Mouse (Mus musculus) MEL (cell line): ENCODE measurements around the gene Dap. TPM values are rescaled to one million over a fixed set of nuclear protein-coding genes. Genes with fewer than 3 reads are reported as not detected.

ENCODE experiments used
- DNase-seq: peaks from one replicate; pipeline ENCODE4 v3.0.0; 2011; ENCODE audit warnings: low read depth, low spot score
- H3K27ac ChIP-seq: 2 replicates; pipeline ENCODE4 v1.5.1; 2012; ENCODE audit warnings: low read depth, mild to moderate bottlenecking, control low read depth, low read length, moderate library complexity; ENCODE audit not compliant: control insufficient read depth
- H3K27me3 ChIP-seq, 2 experiments: fragments of 150-350 bp in 1 of 2; sonication (generic) in 1 of 2; 2 replicates each; pipeline ENCODE4 v1.6.1; 2012; ENCODE audit warnings: low read length in 2 of 2, mild to moderate bottlenecking in 2 of 2, improper control_type of control experiment in 1 of 2, moderate library complexity in 1 of 2; ENCODE audit not compliant: insufficient read depth in 2 of 2, control insufficient read depth in 1 of 2
- H3K36me3 ChIP-seq, 2 experiments: 2 replicates each; pipeline ENCODE4 v1.6.1; 2012 to 2014; ENCODE audit warnings: low read length in 2 of 2, improper control_type of control experiment in 1 of 2, inconsistent platforms in 1 of 2, mild to moderate bottlenecking in 1 of 2; ENCODE audit not compliant: insufficient read depth in 2 of 2, control insufficient read depth in 1 of 2
- H3K4me1 ChIP-seq, 2 experiments: fragments of 150-350 bp in 1 of 2; sonication (generic) in 1 of 2; 2 replicates each; pipeline ENCODE4 v1.6.1; 2012; ENCODE audit warnings: low read length in 2 of 2, improper control_type of control experiment in 1 of 2, mild to moderate bottlenecking in 1 of 2; ENCODE audit not compliant: insufficient read depth in 2 of 2, control insufficient read depth in 1 of 2
- H3K4me3 ChIP-seq, 2 experiments: fragments of 150-350 bp in 1 of 2; sonication (generic) in 1 of 2; 2 replicates each; pipeline ENCODE4 v1.5.1; 2012; ENCODE audit warnings: low read depth in 2 of 2, low read length in 2 of 2, mild to moderate bottlenecking in 2 of 2, moderate library complexity in 2 of 2, control low read depth in 1 of 2, improper control_type of control experiment in 1 of 2; ENCODE audit not compliant: control insufficient read depth in 1 of 2, insufficient read depth in 1 of 2
- H3K79me2 ChIP-seq: 2 replicates; pipeline ENCODE4 v1.6.1; 2012; ENCODE audit warnings: mild to moderate bottlenecking, low read length, moderate library complexity; ENCODE audit not compliant: control insufficient read depth, poor library complexity, insufficient read depth
- H3K9ac ChIP-seq: 2 replicates; pipeline ENCODE4 v1.6.1; 2012; ENCODE audit warnings: low read depth, mild to moderate bottlenecking, control low read depth, low read length, moderate library complexity; ENCODE audit not compliant: control insufficient read depth, poor library complexity, severe bottlenecking
- H3K9me3 ChIP-seq: fragments of 150-350 bp; sonication (generic); replicated peaks from 2 replicates; pipeline ENCODE4 v1.6.1; 2012; ENCODE audit warnings: mild to moderate bottlenecking, low read length, improper control_type of control experiment, moderate library complexity; ENCODE audit not compliant: insufficient read depth
- BHLHE40 ChIP-seq: IDR thresholded peaks from 2 replicates; pipeline ENCODE4 v1.6.1; 2012; ENCODE audit warnings: low read depth, mild to moderate bottlenecking, inconsistent platforms, low read length, improper control_type of control experiment, borderline replicate concordance
- CHD2 ChIP-seq: IDR thresholded peaks from 2 replicates; pipeline ENCODE4 v1.6.1; 2011; ENCODE audit warnings: low read length, improper control_type of control experiment
- CTCF ChIP-seq, 3 experiments: IDR thresholded peaks in 2 of 3; conservative IDR thresholded peaks in 1 of 3; 2 replicates each; pipeline ENCODE4 v1.5.1; 2011 to 2012; ENCODE audit warnings: low read length in 3 of 3, low read depth in 2 of 3, mild to moderate bottlenecking in 2 of 3, improper control_type of control experiment in 1 of 3, inconsistent platforms in 1 of 3, mixed read lengths in 1 of 3, moderate library complexity in 1 of 3; ENCODE audit not compliant: control insufficient read depth in 1 of 3, insufficient read depth in 1 of 3, poor library complexity in 1 of 3, severe bottlenecking in 1 of 3
- E2F4 ChIP-seq: IDR thresholded peaks from 2 replicates; pipeline ENCODE4 v1.6.1; 2011; ENCODE audit warnings: low read depth, low read length, improper control_type of control experiment, borderline replicate concordance
- EP300 ChIP-seq, 2 experiments: IDR thresholded peaks; 2 replicates each; pipeline ENCODE4 v1.6.1; 2011; ENCODE audit warnings: improper control_type of control experiment in 2 of 2, low read length in 2 of 2, low read depth in 1 of 2, mild to moderate bottlenecking in 1 of 2
- GABPA ChIP-seq: IDR thresholded peaks from 2 replicates; pipeline ENCODE4 v1.6.1; 2012; ENCODE audit warnings: low read depth, mild to moderate bottlenecking, inconsistent platforms, low read length, improper control_type of control experiment, moderate library complexity
- GATA1 ChIP-seq: IDR thresholded peaks from 2 replicates; pipeline ENCODE4 v1.6.1; 2011; ENCODE audit warnings: low read depth, low read length, improper control_type of control experiment
- KAT2A ChIP-seq: conservative IDR thresholded peaks from 2 replicates; pipeline ENCODE4 v1.6.1; 2012; ENCODE audit warnings: low read depth, low read length, improper control_type of control experiment, inconsistent platforms
- MAFK ChIP-seq: IDR thresholded peaks from 2 replicates; pipeline ENCODE4 v1.6.1; 2011; ENCODE audit warnings: low read depth, mild to moderate bottlenecking, low read length, improper control_type of control experiment, borderline replicate concordance
- MXI1 ChIP-seq: IDR thresholded peaks from 2 replicates; pipeline ENCODE4 v1.6.1; 2011; ENCODE audit warnings: mild to moderate bottlenecking, low read depth, low read length, improper control_type of control experiment
- NELFE ChIP-seq: IDR thresholded peaks from 2 replicates; pipeline ENCODE4 v1.6.1; 2011; ENCODE audit warnings: low read depth, low read length, improper control_type of control experiment
- NRF1 ChIP-seq: IDR thresholded peaks from 2 replicates; pipeline ENCODE4 v1.6.1; 2014; ENCODE audit warnings: low read depth, mild to moderate bottlenecking, inconsistent platforms, low read length, improper control_type of control experiment, moderate library complexity; ENCODE audit not compliant: poor library complexity, insufficient read depth, severe bottlenecking
- POLR2AphosphoS2 ChIP-seq: IDR thresholded peaks from 2 replicates; pipeline ENCODE4 v1.6.1; 2011; ENCODE audit warnings: low read length, improper control_type of control experiment
- POLR2AphosphoS5 ChIP-seq: IDR thresholded peaks from 2 replicates; pipeline ENCODE4 v1.6.1; 2012; ENCODE audit warnings: low read depth, borderline replicate concordance, mild to moderate bottlenecking, inconsistent platforms, low read length, moderate library complexity, mixed read lengths
- RCOR1 ChIP-seq: IDR thresholded peaks from 2 replicates; pipeline ENCODE4 v1.6.1; 2012; ENCODE audit warnings: low read depth, mild to moderate bottlenecking, inconsistent platforms, low read length, improper control_type of control experiment
- TAL1 ChIP-seq: IDR thresholded peaks from 2 replicates; pipeline ENCODE4 v1.6.1; 2012; ENCODE audit warnings: mild to moderate bottlenecking, inconsistent platforms, low read length, moderate library complexity, mixed read lengths
- TCF12 ChIP-seq: IDR thresholded peaks from 2 replicates; pipeline ENCODE4 v1.6.1; 2014; ENCODE audit warnings: low read depth, mild to moderate bottlenecking, inconsistent platforms, low read length, improper control_type of control experiment, moderate library complexity
- UBTF ChIP-seq: IDR thresholded peaks from 2 replicates; pipeline ENCODE4 v1.6.1; 2012; ENCODE audit warnings: low read depth, mild to moderate bottlenecking, inconsistent platforms, low read length, improper control_type of control experiment, moderate library complexity, borderline replicate concordance; ENCODE audit not compliant: insufficient read depth
- USF1 ChIP-seq: IDR thresholded peaks from 2 replicates; pipeline ENCODE4 v1.6.1; 2014; ENCODE audit warnings: low read depth, mild to moderate bottlenecking, inconsistent platforms, low read length, improper control_type of control experiment, moderate library complexity
- ZMIZ1 ChIP-seq: IDR thresholded peaks from 2 replicates; pipeline ENCODE4 v1.6.1; 2012; ENCODE audit warnings: low read depth, mild to moderate bottlenecking, inconsistent platforms, low read length, improper control_type of control experiment, moderate library complexity
- ZNF384 ChIP-seq: IDR thresholded peaks from 2 replicates; pipeline ENCODE4 v1.6.1; 2012; ENCODE audit warnings: low read depth, mild to moderate bottlenecking, inconsistent platforms, low read length, improper control_type of control experiment
- polyA plus RNA-seq, 2 experiments: library from polyadenylated mRNA; stranded (reverse) in 1 of 2; unstranded in 1 of 2; fragments of >175 nt in 1 of 2; fragments of >200 nt in 1 of 2; gene quantifications; 2 replicates each; pipeline versions ENCODE4 v1.2.1 to v1.2.4; 2012; ENCODE audit warnings: low replicate concordance in 2 of 2, low read depth in 1 of 2; ENCODE audit not compliant: insufficient read length in 2 of 2, insufficient read depth in 1 of 2, missing spikeins in 1 of 2
- total RNA-seq: library from RNA; depleted of rRNA; stranded (reverse); fragments of 300-350 nt; gene quantifications from 2 replicates; pipeline ENCODE4 v1.2.3, GENCODE M21; 2012

The Dap gene
- total and polyA plus RNA-seq, 3 experiments: 17.8 to 72.6 TPM; not detected in 1

GRCm38 (mm10) chr15:31250676-31251075 is 26.6 kb downstream of the Dap start (continued):
- no peak for TF ChIP-seq UBTF
- TF ChIP-seq CTCF (IDR thresholded peaks at IDR 0.05 in 2 of 3, conservative IDR thresholded peaks at IDR 0.05 in 1 of 3; ENCODE audit: control insufficient read depth in 1 of 3, insufficient read depth in 1 of 3, low read depth in 2 of 3, low read length in 3 of 3, poor library complexity in 1 of 3, severe bottlenecking in 1 of 3): no peak
- TF ChIP-seq, all 39 proteins: peak for 0

GRCm38 (mm10) chr15:31251189-31251588 is 27.1 kb downstream of the Dap start:
- no peaks in the 10 kb centered on the region for H3K9me3 ChIP-seq
- H3K4me3 ChIP-seq: no peak overlapping the region
- TF ChIP-seq TAL1: no peak
- TF ChIP-seq GABPA: no peak
- TF ChIP-seq KAT2A: no peak
- no peak for TF ChIP-seq BHLHE40
- no peak for TF ChIP-seq ZNF384
- no peak for TF ChIP-seq E2F4
- no peak for TF ChIP-seq NELFE
- TF ChIP-seq NRF1: no peak
- no peak for TF ChIP-seq USF1
- TF ChIP-seq POLR2AphosphoS2: no peak
- TF ChIP-seq TCF12: no peak
- TF ChIP-seq GATA1: no peak
- TF ChIP-seq CTCF (IDR thresholded peaks at IDR 0.05 in 2 of 3, conservative IDR thresholded peaks at IDR 0.05 in 1 of 3; ENCODE audit: control insufficient read depth in 1 of 3, insufficient read depth in 1 of 3, low read depth in 2 of 3, low read length in 3 of 3, poor library complexity in 1 of 3, severe bottlenecking in 1 of 3): no peak
- no peak for TF ChIP-seq MXI1
- no peak for TF ChIP-seq EP300 (IDR thresholded peaks at IDR 0.05; ENCODE audit: low read depth in 1 of 2, low read length in 2 of 2)
- no peak for TF ChIP-seq MAFK
- TF ChIP-seq RCOR1: no peak
- no peak for TF ChIP-seq ZMIZ1
- TF ChIP-seq CHD2: no peak
- no peak for TF ChIP-seq POLR2AphosphoS5
- TF ChIP-seq, all 39 proteins: peak for 0
- no peaks in the 10 kb centered on the region for H3K79me2 ChIP-seq
- no peaks in the 10 kb centered on the region for H3K27me3 ChIP-seq
- no peaks in the 10 kb centered on the region for H3K4me1 ChIP-seq
- H3K9ac ChIP-seq: no peak overlapping the region
- peaks cover 0 to 2% of the 10 kb centered on the region in 2 experiments; a peak in 1 of 4 replicates for H3K36me3 ChIP-seq
- no peak for DNase-seq
- H3K27ac ChIP-seq: no peak overlapping the region
